Mouse (Mus musculus): ENCODE measurements at regions not wholly inside any gene's neighbourhood (a gene's known extent, or its start where the extent isn't known, plus 50 kb on each side); places are given as distances from the start of the nearest gene placed in this dataset.

DNA sequence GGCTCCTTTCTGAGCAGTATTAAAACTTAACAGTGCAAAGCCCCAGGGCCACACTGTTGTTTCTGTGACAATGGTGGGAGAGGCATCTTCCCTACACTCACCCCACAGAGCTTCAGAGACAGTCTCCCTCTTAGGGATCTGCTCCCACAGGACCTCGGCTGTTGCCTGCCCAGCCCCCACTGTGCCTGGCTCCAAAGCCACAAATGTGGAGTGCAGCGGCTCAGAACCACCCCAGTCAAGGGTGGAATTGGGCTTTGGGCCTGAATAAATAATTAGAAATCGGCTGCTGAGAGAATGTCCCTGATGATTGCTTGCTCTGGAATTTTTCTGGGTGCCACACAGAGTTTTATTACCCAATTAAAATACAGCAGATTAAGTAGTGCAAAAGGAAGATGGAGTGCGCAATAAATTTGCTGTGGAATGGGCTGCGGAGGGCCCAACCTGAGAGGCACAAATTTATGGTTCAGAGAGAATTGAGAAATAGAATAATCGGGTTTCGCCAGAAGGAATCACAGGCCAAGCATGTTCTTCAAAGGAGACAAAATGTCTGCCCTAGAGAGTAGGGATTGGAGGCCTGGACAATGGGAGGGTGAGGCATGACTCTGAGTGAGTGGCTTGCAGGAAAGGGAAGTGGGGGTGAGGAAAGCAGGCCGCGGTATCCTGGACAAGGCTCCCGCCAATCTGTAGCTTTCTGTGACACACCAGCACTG lies 56.4 kb downstream of the Cd24a start:
- no peak for ATAC-seq

DNA sequence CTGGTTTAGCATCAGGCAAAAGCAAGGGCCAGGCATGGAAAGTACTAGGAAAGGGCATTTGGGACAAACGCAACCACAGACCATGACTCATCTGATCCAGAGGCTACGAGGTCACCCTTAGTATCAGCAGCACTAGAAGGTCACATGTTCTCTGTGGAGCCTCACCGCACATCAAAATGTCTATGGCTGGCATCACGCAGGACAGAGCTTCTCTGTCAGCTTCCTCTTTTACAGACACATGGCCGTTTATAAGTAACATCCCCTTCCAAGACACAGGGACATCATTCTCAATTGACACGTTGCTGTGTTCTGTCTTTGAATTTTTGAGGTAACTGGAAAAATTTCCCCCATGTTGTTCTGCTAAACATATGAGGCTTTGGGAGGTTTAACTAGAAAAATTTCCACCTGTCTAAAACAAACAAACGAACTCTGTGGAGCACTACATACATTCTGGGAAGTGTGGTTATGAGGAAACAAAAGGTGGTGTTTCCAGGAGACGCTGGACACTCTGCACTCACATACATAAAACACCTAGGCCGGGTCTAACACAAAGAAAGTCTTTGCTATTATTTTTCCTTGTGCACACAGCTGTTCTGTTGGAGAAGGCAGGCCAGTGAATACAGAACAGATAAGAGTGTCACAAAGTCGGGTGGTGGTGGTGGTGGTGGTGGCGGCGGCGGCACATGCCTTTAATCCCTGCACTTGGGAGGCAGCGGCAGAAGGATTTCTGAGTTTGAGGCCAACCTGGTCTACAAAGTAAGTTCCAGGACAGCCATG lies 63.3 kb downstream of the Cd24a start:
- no peak for ATAC-seq

DNA sequence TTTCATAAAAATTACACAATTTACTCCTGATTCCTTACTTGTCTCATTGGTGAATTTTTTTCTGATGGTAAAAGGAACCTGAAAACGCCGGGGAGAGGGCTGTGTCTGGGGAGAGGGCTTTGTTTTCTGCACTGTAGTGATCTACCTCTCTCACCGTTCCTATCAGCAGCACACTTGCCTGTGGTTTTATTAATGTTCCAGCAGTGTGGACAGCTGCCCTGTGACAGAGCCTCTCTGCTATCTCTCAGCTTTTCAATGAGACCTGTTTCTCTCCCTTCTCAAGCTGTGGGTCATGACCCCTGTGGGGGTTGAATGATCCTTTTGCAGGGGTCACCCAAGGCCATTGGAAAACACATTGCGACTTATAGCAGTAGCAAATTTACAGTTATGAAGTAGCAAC lies 68.2 kb downstream of the Cd24a start:
- ATAC-seq, result no peak

DNA sequence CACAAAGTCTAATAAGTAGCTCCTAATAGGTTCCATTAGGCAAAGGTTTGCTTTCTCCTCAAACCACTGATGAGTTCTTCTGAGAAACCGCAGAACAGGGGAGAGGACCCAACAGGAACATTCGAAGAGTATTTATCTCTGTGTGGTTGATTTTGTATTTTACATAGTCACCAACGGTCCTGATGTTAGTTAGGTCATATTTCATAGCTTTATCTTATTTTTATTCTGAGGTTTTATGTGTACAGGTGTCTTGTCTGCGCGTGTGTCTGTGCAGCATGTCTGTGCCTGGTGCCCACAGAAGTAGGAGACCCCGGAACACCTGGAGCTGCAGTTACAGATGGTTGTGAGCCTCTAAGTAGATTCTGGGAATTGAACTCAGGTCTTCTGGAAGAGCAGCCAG lies 68.9 kb downstream of the Cd24a start:
- ATAC-seq, result no peak

DNA sequence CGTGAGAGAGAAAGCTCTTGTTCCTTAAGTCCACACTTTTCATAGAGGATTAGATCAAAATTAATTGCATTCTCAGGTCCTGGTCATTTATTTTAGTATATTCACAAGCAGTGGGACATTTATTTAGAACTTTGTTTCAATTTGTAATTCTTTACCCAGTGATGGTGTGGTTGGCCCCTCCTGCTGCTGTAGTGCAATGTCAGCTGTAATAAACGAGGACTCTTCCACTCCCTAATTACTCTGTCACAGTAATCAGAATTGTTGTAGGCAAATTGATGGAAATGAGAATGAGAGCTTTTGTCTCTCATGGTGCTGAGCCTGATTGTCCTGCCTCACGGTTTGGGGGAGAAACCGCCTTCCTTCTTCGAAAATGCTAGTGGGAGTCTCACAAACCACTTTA lies 70.1 kb downstream of the Cd24a start:
- no peak for ATAC-seq

DNA sequence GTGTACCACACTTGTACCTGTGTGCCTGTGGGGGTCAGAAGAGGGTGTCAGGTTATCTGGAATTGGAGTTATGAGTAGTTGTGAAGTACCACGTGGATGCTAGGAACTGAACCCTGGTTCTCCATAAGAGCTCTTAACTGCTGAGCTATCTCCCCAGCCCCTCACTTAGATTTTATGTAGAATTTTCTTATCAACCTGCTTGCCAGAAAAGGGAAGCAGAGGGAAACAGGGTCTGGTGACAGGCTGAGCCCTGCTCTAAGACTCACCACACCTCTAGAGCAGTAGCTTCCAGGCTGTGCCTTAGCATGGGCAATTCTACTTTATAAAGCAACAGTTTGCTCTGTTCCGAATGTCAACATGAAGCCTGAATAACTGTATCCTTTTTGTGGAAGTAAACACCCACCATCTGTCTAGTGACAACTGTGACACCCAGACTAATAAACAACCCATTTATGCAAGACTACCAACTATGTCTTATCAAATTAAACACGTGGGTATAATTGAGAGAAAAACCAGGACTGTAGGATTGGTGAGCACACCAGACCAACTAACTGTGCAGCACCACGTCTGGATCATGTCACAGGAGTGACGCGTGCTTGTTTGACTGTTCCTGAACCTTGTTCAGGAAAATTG lies 70.8 kb downstream of the Cd24a start:
- no peak for ATAC-seq

DNA sequence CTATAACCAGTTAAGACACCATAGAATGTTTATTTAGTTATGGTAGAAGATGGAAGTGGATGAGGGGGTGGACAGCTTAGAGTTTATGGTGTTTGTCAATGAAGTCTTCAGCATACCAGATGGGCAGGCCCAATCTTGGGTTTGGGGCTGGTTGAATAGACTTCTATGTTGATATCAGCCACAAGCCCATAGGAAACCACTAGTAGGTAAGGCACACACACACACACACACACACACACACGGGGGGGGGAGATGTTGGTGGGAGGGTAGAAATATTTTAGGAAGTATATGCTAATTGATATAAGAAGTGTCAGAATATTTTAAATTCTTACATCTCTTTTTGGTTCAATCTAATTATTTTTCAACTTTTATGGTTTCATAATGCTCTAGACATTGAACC lies 72.4 kb downstream of the Cd24a start:
- no peak for ATAC-seq

DNA sequence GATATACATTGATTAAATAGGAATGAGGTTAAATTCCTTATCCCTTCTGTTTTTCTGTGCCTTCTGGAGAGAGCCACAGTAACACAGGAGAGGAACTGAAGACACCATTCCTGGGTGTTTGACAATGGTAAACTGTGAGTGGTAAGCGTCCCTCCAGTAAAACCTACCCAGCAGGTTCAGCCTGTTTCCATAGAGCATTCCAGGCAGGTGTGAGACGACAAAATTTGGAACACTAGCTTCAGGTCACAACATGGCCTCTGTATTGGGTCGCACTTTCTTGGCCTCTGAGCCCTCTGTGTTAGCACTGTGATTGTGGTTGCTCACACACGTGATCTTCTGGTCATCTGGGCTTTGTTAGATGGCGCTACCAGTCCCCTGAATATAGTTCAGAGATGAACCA lies 73.4 kb downstream of the Cd24a start:
- ATAC-seq, result no peak

DNA sequence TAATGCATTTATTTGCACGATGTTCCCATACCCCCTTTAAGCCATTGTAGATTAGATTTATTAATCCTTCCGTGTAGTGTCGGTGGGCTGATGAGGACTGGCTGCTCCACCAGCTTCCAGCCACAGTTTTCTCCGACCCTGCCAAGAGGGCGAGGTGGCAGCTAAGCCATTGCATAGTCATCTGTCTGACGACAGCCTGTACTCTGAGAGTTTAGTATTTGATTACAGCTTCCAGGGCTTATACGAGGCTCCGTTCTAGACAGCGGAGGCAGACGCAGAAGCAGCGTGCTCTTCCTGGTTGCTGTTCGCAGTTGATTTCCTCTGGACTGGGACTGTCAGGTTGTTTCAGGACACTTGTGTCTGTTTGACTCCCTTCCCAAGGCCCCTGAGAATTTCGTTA lies 73.8 kb downstream of the Cd24a start:
- no peak for ATAC-seq

DNA sequence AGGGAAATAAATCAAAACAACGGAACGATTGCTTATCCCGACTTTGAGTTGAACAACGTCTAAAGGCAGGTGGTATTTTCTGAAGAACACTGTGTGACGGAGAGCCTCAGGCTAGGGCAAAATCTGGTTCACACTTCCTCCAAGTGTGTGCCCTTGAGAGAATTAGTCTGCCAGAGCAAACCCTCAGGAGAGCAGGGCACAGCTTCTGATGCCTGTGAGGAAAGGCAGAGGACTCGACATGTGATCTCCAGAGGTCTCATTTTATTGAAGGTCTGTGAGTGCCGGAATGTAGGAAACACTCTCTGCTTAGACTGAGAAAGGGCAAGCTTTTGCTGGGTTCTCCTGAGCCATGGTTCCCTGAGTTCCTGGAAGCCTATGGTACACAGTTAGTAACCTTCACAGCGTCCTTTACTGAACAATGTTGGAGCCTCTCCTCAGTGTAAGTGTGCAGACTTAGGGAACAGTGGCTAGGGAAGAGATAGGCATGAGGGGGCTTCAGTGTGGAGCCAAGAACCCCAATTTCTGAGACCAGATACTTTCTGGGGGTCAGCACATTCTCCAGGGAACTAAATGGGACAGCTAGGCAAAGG lies 77.1 kb downstream of the Cd24a start:
- no peak for ATAC-seq

DNA sequence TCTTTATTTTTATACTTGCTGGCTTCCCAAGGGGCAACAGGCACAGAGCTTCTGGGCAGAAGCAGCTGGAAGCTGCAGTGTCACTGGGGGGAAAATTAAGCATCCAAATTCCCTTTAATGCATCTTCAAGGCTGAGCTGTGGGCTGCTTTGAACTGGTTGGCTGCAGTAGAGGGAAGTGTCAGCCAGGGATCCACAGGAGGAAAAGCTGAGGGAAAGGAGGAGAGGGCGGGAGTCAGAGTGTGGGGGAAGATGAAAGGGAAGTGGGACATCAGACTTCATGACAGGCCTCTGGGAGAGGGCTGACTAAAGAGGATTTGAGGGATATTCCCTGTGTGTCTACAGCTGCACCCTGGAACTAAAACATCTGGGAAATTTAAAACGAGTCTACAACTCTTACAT lies 77.6 kb downstream of the Cd24a start:
- no peak for ATAC-seq

DNA sequence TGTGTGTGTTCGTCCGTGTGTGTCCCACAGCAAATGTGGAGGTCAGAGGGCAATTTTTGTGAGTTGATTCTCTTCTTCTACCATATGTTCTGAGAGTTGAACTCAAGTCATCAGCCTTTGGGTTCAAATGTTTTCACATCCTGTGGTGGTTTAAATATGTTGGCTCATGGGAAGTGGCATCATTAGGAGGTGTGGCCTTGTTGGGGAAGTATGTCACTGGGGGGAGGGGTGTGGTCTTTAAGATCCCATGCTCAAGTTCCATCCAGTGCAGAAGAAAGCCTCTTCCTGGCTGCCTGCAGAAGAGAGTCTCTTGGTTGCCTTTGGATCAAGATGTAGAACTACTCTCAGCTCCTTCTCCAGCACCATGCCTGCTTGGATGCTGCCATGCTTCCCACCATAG lies 78.1 kb downstream of the Cd24a start:
- no peak for ATAC-seq

DNA sequence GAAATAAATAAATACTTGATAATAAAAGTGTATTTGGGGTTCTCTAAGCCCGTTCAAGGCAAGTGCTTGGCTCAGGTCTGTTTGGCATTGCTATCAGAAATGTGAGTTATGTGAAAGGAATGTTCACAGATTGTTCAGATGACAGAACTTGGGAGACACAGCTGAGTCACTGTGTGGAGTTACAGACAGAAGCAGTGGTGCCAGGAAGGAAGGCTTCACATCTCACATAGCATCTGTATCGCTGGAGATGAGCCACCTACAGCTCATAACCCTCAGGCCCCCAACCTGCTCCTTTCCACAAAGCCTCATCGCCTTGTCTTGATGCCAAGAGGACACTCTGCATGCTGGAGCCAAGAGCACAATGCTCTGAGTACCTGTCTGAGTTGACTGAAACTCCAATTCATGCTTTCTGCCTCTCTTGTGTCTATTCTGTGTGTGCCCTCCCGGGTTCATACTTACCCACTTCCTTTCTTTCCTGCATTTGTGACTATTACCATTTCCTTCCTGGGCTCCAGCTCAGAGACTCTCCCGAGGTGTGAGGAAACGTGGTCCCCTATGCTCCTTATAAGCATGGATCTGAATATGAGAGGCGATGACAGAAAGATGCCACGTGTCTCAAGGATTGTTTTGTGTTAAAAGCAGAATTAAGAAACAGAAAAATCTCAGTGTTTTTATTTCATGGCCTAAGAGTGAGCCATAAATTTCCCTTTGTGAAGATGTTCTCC lies 79.6 kb downstream of the Cd24a start:
- no peak for ATAC-seq

DNA sequence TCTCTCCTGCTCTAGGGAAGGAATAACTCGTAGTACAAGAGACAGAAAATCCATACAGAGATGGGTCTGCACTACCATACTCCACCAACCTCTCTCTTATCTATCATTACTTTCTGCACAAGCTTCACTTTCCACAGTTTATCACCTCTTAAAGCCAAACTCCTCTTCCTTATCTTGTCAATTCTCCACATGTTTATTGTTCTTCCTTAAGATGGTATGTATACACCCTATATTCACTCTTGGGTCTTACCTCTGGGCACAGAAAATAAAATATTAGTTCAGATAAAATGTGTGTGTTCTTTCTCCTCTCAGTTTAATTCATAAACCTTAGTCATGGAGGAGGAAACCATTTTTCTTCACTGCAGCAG lies 80.1 kb downstream of the Cd24a start:
- ATAC-seq, result no peak

DNA sequence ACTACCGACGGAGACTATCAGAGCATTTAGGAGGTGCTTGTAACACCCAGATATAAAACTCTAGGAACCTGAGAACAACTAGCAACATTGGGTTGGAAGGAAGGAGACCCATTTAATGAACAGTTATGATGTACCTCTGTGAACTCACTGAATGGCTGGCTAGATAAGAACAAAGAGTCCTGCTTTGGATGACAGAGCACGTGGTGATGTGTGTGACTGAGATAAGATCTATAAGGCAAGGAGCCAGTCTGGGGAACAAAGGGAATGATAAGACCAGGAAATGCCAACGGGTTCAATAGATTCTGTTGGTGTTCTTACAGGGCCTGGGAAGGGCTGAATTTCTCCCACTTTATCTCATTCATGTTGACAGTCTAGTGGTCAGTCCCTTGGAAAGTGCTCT lies 86.8 kb downstream of the Cd24a start:
- ATAC-seq, result no peak

DNA sequence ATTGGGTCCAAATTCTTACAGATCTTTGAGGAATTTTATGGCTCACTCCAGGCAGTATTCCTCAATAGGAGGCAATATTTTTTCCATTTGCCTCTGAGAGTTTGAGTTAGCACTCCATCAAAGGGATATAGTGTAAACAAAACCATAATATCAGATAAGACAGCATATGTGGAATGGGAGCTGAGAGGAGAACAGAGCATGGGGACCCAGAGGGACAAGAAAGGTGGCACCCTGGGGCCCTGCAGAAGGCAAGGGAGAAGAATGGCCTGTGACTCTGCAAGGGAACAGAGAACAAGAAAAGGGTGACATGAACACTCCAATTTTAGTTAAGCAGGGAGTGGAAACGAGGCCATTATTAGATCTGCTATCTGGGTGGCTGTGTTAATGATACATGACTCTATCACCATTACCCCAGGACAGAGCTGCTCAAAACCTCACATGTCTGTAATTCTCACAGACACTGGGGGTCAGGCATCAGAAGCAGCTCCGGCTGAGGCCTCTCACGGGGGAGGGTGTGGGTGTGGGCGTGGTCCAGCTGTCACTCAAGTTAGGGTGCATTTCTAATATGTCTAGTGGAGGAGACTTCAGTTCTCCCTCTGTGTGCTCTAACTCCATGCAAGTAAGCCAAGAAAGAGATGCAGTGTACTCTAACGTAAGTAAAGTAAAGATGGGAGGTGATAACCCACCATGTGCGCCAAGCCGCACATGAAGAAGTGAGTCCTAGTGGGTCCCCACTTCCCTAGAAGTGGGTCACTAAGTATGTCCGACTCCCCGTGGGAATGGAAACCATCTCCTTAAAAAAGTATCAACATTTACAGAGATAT lies 88.4 kb downstream of the Cd24a start:
- ATAC-seq, result no peak

DNA sequence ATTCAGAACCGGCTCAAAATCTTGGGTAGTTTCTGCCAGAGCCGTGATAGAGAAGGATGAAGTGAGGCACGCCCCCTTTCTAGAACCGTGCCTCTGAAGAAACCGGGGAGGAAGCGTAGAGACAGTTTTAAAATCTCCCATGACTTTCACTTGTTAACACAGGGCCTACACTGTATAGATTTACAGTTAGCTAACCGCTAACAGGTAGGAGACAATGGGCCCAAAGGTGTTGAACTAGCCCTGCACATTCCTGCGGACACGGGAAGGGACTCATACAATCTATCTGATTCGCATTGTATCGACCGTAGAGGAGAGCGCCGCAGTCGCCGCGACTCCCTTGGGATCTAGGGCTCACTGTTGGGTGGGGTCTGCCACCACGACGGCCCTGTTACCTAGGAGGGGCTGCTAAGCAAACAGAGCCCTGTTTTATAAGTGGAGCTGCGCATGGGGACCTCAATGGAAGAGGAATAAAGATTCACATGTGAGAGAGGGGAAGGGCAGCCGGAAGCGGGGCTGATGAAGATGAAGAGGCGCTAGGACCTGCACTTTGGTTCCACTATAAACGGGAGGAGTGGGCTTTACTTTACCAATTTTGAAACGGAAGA lies 89.1 kb downstream of the Cd24a start:
- no peak for ATAC-seq

DNA sequence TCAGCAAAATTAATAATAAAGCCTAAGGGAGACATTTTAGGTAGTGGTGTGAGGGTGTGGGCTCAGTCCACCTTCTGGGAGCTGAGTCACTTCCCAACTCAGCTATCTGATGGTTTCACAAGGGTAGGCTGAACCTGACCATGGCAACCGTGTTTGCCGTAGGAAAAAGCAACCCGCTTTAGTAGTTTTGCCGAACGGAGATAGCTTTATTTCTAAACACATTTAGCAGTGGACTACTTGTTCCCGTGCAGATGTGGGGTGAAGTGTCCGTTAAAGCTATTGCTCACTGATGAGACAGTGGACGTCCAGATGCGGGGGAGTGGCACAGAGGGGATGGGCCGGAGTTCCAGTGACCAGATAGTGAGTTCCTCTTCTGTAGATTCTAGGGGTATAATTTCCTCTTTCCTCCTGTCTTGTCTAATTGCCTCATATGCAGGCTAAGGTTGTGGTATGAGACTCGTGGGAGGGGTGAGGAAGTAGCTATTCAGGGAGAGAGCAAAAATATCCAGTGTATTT lies 89.7 kb downstream of the Cd24a start:
- no peak for ATAC-seq

DNA sequence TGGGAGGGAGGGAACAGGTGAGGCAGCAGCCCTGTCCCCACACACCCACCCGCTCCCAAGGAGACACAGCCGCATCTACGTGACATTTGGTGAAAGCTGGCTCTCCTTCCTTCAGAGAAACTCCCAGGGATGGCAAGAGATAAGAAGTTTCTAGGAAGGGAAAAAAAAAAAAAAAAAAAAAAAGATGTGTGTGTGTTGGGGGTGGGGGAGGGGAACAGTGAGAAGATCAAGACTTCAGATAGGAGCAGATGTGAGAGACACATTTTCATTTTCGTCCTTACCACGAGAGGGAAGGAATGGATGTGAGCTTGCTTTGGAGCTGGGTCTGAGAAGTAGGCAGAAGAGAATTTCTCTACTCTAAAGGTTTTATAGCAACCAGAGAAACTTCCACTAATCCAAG lies 91.4 kb downstream of the Cd24a start:
- no peak for ATAC-seq

DNA sequence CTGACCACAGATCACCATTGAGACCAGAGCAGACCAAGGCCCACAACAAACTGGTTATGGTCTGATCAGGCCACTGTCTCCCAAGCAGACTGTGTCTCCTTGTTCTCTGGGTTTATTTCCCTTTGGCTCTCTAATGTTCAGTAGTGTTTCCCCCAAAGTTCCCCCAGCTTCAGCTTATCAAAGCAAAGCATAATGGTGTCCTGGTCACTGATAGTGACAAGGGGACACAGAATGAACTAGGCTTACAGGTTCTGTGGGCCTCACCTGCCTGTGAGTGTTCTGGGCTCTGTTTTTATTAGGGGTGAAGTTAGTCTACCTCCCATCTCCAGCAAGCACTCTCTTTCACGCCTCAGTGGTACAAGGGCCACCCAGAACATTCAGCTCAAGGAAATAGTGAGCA lies 92.7 kb downstream of the Cd24a start:
- no peak for ATAC-seq

DNA sequence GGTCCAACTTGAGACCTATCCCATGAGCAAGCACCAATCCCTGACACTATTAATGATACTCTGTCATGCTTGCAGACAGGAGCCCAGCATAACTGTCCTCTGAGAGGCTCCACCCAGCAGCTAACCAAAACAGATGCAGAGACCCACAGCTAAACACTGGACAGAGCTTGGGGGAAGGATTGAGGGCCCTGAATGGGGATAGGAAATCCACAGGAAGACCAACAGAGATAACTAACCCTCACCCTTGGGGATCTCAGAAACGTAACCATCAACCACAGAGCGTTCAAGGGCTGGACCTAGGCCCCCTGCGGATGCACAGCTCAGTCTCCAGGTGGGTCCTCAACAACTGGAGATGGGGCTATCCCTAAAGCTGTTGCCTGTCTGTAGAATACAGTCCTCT lies 93.7 kb downstream of the Cd24a start:
- ATAC-seq, result no peak

DNA sequence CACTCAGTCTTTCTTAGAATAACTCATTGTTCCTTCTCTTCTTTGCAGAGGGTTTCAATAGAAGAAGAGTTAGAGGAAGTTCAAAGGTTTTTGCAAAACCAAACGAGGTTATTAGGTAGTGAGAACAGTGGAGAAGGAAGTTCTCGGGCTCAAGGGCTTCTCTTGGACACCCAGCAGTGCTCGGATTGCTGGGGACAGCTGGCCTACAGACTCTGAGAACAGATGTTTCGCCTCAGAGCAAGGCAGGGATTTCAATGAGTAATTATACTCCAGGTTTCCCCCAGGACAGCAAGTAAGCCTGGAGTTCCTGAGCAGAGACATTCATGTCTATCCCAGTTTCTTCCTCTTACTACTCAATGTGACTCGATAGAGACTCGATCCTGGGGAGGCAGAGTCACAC lies 94.4 kb downstream of the Cd24a start:
- no peak for ATAC-seq
